Mouse (Mus musculus) heart, embryonic 11.5 days (tissue): ENCODE data around the gene Rmdn2. TPM values are rescaled to one million over a fixed set of nuclear protein-coding genes. Genes with fewer than 3 reads are reported as not detected.

Source experiments
- ATAC-seq: fragments of 200-750 bp; cut with Nextera tagmentation; replicated peaks from 2 replicates; pipeline ENCODE4 v1.8.0; 2017; ENCODE audit warnings: moderate library complexity; ENCODE audit not compliant: insufficient number of reproducible peaks, low FRiP score, low TSS enrichment
- H3K27ac ChIP-seq: fragments of 300-500 bp; sonication (generic); 2 replicates; pipeline ENCODE4 v1.5.1; 2014; ENCODE audit warnings: mild to moderate bottlenecking, low read depth, low read length
- H3K27me3 ChIP-seq: fragments of 300-500 bp; sonication (generic); 2 replicates; pipeline ENCODE4 v1.6.1; 2014; ENCODE audit warnings: mild to moderate bottlenecking, low read length, mixed read lengths; ENCODE audit not compliant: control insufficient read depth, insufficient read depth
- H3K36me3 ChIP-seq: fragments of 300-500 bp; sonication (generic); 2 replicates; pipeline ENCODE4 v1.6.1; 2014; ENCODE audit warnings: mild to moderate bottlenecking, low read length, moderate library complexity, mixed read lengths; ENCODE audit not compliant: control insufficient read depth, insufficient read depth
- H3K4me1 ChIP-seq: fragments of 300-500 bp; sonication (generic); 2 replicates; pipeline ENCODE4 v1.6.1; 2014; ENCODE audit warnings: low read length; ENCODE audit not compliant: control insufficient read depth, insufficient read depth
- H3K4me2 ChIP-seq: fragments of 300-500 bp; sonication (generic); 2 replicates; pipeline ENCODE4 v1.6.1; 2014; ENCODE audit warnings: mild to moderate bottlenecking, moderate library complexity
- H3K4me3 ChIP-seq: fragments of 300-500 bp; sonication (generic); 2 replicates; pipeline ENCODE4 v1.5.1; 2014; ENCODE audit warnings: low read depth, low read length
- H3K9ac ChIP-seq: fragments of 300-500 bp; sonication (generic); 2 replicates; pipeline ENCODE4 v1.6.1; 2014; ENCODE audit warnings: mild to moderate bottlenecking, low read depth, low read length, moderate library complexity
- H3K9me3 ChIP-seq: fragments of 300-500 bp; sonication (generic); replicated peaks from 2 replicates; pipeline ENCODE4 v1.6.1; 2016; ENCODE audit warnings: low read length; ENCODE audit not compliant: control insufficient read depth
- WGBS: fragments of 180-500 bp; shearing (Covaris S2); extraction: QIAGEN DNeasy Blood & Tissue Kit; methylation state at CpG from one replicate; pipeline ENCODE4 v1.1.7; 2014; ENCODE audit not compliant: insufficient replicate concordance; 5-methylcytosine and 5-hydroxymethylcytosine counted together
- polyA plus RNA-seq: library from polyadenylated mRNA; unstranded; fragments of >200 nt; fragmentation: Nextera tagmentation; extraction: Ambion mirVana; gene quantifications from 2 replicates; pipeline ENCODE4 v1.2.1, GENCODE M21; 2014

Rmdn2 gene
- polyA plus RNA-seq, 1 experiment from 2014 or later: 20.2 TPM

DNA sequence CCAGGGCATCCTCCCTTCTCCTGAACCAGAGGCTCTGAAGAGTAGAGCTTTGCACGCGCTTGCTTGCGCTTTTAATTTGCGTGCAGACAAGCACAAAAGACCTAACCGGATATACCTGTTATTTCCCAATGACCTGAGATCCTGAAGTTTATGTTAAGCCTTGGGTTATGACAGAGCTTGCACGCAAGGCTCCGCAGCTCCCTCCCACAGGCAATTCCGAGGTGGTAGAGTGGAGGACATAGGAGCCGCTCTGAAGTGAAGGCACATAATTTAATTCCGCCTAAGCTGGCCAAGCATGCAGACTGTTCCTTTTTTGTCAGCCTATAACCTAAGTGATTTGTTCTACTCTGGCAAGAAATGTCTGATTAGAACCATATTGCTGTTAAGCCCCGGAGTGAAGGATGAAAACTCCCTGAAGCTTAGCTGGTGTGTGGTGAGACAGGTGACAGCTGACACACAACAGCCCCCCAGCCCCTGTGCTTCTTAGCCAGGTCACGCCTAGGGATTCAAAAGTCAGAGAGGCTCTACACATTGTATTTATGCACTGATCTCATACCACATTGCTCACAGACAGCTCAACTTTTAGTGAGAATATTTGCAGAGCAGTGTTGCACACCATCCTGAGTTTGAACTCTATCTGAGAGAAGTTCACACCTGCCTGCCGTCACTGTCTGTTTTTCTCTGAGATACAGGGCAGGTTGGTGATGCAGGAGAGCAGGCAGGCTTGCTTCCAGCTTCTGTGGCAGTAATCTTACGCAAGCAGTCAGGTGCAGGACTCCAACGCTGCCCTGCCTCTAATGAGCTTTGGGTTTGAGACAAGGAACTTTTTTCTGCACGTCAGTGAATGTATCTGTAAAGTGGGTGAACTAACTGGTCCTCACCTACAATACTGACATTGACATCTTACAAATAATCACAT is 117.2 kb downstream of the Rmdn2 start:
- 25% methylated on average over 16 of the region's 16 CpGs for WGBS
- no peak for ATAC-seq
- peak overlapping the region; percentile 24 for H3K4me3 ChIP-seq

DNA sequence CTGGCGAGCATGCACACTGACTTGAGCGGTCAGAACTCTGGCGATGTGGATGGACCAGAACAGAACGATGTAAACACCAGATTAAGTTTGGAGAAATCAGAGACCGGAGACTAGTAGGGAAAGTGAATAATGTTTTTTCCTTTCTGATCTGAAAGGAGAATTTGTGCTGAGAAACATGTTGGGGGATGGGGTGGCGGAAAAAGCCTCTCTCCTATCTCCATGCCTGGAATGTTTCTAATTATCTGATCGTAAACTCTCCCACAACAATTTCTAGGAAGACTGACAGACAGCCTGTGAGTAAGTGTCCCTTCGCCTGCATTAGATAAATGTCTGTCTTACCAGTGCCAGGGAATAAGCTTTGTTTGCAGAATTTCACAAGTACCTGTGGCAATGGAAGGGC is 119.3 kb downstream of the Rmdn2 start:
- Histone ChIP-seq H3K27ac (no peak overlapping the region), H3K4me3 (no peak overlapping the region), H3K4me1 (peaks cover 19% of the 10 kb centered on the region), H3K9me3 (no peaks in the 10 kb centered on the region), H3K4me2 (peak overlapping the region; percentile 47), H3K36me3 (no peaks in the 10 kb centered on the region), H3K9ac (no peak overlapping the region), H3K27me3 (no peaks in the 10 kb centered on the region)
- WGBS: 17% methylated on average over 8 of the region's 8 CpGs
- no peak for ATAC-seq

More for the DNA sequence above, 117.2 kb downstream of the Rmdn2 start:
- peak overlapping the region; percentile 64 for H3K4me2 ChIP-seq
- peaks cover 19% of the 10 kb centered on the region for H3K4me1 ChIP-seq
- H3K36me3 ChIP-seq: no peaks in the 10 kb centered on the region
- no peaks in the 10 kb centered on the region for H3K9me3 ChIP-seq
- H3K27ac ChIP-seq: peak overlapping the region; percentile 22; the same call in 1 of the 2 replicates
- no peaks in the 10 kb centered on the region for H3K27me3 ChIP-seq
- no peak overlapping the region for H3K9ac ChIP-seq

DNA sequence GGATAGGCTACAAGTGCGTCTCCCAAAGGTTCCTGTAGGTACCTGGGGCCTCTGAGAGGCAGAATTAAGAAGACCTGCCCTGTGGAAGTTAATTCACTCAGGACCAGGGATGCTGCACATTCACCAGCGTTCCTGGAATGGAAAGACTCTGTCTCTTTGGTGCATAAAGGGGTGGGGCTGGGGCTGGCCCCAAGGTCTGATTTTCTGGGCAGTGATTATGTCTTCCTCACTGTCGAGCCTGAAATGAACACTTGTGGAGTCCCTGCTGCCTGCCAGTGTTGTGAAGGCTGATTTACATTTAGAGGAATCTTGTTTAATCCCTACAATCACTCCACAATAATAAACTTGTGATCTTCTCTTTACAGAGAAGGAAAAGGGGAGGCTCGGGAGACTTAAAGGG is 121.4 kb downstream of the Rmdn2 start:
- Histone ChIP-seq H3K36me3 (no peaks in the 10 kb centered on the region), H3K27ac (no peak overlapping the region)
- no peak for ATAC-seq

DNA sequence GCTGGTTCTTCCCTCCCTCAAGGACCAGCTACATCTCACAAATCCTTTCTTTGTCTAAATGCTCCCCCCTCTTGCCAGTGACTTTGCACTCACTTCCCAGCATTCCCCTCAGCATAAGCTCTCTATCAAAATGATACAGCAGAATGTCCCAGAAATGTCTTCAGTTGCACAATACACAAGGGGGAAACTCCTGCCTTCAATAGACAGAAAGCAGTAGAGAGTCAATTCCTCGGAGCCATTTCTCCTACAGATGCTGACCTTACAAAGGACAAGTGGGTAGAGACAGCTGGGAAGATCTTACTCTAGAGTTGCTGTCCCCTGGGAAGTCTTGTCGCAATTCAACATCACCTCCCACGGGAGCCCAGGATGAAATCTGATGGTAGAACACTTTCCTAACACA is 125.9 kb downstream of the Rmdn2 start:
- peaks cover 3% of the 10 kb centered on the region; the same call in 1 of the 2 replicates for H3K4me1 ChIP-seq

More for the DNA sequence above, 121.4 kb downstream of the Rmdn2 start:
- H3K4me2 ChIP-seq: no peak overlapping the region
- 60% methylated on average over 4 of the region's 4 CpGs for WGBS
- H3K4me1 ChIP-seq: peaks cover 19% of the 10 kb centered on the region
- H3K4me3 ChIP-seq: no peak overlapping the region
- H3K27me3 ChIP-seq: no peaks in the 10 kb centered on the region
- H3K9me3 ChIP-seq: no peaks in the 10 kb centered on the region
- no peak overlapping the region for H3K9ac ChIP-seq

DNA sequence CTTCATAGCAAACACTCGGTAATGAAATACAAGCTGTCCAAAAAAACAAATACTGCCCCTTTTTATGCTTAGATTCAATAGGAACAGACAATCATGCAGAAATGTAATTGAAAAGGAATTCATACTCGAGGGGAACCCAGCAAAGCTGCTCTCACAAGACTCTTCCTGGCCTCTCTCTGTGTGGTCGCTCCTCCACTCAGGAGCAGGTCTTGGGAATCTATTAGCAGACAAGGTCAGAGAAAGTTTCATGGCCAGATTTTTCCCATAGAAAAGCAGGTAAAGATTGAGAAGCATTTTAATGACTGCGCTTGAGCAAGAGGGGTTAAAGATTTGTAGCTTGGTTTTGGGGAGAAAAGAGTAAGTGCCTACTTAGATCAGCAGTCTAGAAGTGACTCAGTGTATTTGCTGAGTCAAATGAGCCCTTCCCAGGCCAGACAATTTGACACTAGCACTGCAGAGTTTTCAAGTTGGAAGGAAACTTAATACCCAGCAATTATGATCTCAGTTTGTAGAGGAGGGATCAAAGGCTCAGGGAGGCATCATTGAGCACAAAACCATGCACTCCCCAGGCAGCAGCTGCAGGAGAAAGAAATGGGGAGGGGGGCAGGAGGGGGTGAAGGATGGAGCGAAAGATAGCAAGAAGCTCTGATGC is 127.3 kb downstream of the Rmdn2 start:
- Histone ChIP-seq H3K4me1 (peaks cover 3% of the 10 kb centered on the region; the same call in 1 of the 2 replicates), H3K9me3 (no peaks in the 10 kb centered on the region), H3K4me2 (no peak overlapping the region), H3K9ac (no peak overlapping the region), H3K36me3 (no peaks in the 10 kb centered on the region), H3K27ac (no peak overlapping the region), H3K4me3 (no peak overlapping the region), H3K27me3 (no peaks in the 10 kb centered on the region)
- WGBS: 74% methylated on average over 5 of the region's 5 CpGs
- ATAC-seq: no peak

More for the DNA sequence above, 125.9 kb downstream of the Rmdn2 start:
- Histone ChIP-seq H3K27me3 (no peaks in the 10 kb centered on the region), H3K9me3 (no peaks in the 10 kb centered on the region), H3K4me3 (no peak overlapping the region), H3K36me3 (no peaks in the 10 kb centered on the region), H3K27ac (no peak overlapping the region), H3K9ac (no peak overlapping the region), H3K4me2 (no peak overlapping the region)
- ATAC-seq: no peak
- WGBS: 73% methylated on average over 3 of the region's 3 CpGs

DNA sequence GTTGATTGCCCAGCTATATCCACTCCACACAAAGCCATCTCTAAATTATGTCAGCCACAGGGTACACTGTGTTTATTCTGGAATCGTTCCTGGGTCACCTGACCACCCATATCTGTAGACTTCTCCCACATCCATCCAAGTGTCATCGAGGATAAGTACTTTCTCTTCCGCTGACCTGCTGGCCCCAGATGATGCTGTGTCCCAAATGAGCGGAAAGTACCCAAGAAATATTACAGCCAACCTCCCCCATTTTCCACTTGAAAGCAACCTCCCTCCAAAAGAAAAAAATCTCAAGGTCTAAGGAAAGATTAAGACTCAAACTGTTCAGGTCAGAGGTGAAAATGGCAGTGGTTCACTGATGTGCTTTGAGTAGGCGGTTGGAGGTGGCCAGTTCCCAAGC is 131.0 kb downstream of the Rmdn2 start:
- H3K9me3 ChIP-seq: peaks cover 1% of the 10 kb centered on the region; the same call in 1 of the 2 replicates
- H3K36me3 ChIP-seq: no peaks in the 10 kb centered on the region
- H3K4me2 ChIP-seq: no peak overlapping the region
- no peak overlapping the region for H3K27ac ChIP-seq
- 72% methylated on average over 5 of the region's 5 CpGs for WGBS
- H3K4me1 ChIP-seq: peaks cover 12% of the 10 kb centered on the region
- H3K4me3 ChIP-seq: no peak overlapping the region
- no peak overlapping the region for H3K9ac ChIP-seq
- no peaks in the 10 kb centered on the region for H3K27me3 ChIP-seq
- ATAC-seq: no peak

Other genes starting within 250 kb of the Rmdn2 start
- gene Cyp1b1, start 103.2 kb downstream of the Rmdn2 start, polyA plus RNA-seq: 2.1 TPM in 2 replicates